Comparison of ENCODE assay signal across 9 mouse cellular contexts in the genomic region with DNA sequence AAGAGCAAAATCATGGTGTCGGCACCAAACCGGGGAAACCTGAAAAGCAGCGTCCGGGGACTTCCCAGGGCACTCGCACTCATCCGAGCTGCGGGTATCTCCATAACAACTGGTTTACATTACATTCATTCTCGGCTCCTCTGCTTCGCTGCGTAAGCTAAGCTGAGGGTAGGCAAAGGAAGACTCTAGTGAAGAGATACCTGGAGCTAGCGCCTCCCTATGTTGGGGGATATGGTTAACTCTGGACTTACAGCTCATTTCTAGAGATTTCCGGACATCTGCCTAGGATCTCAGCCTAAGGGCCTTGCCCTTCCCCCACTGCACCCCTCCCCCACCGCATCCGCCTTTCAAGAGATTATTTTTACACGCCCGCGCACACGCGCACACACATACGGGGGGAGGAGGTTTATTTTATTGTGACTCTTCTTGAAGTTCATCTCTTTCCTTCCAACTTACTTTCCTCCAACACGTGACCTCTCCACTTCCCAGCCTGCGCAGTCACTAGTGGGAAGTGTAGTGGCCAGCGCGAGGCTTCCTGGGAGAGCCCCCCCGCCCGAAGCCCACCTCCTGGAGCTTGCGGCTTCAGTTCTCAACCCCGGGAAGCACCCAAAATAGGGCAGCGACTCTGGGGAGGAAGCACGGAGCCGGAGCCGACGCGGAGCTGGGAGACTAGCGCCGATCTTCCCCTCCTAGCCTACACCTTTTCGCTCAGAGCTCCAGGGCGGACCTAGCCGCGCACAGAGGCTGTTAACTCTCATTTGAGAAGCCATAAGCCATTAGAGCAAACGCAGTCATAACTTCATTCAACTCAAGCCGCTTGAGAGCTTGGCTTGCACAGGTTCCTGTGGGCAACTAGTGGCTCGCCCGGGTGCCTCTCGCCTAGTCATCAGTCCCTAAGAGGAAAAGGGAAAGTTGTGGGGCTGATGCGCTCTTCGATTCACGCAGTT. TPM values are rescaled to one million over a fixed set of nuclear protein-coding genes. Genes with fewer than 3 reads are reported as not detected.
DNase-seq lines count a peak whose midpoint lies in the region; ATAC-seq lines count a peak whose summit lies in the region.
"Had no signal": no experiment of that assay in that cellular context is flagged by ENCODE, and none has a peak within 500 bp of the region (broad histone marks: within the 10 kb centered on the region; RNA-seq: fewer than 3 reads in every experiment).

No protein-coding gene starts in this region.

- no peaks in the 10 kb centered on the region for H3K9me3 ChIP-seq in forebrain, embryonic 10.5 days
- H3K9me3 ChIP-seq in limb, embryonic 12.5 days, result no peaks in the 10 kb centered on the region

- H3K9ac ChIP-seq in limb, embryonic 12.5 days (replicated peaks), result no peak overlapping the region

- H3K36me3 ChIP-seq in forebrain, embryonic 10.5 days (replicated peaks), result no peaks in the 10 kb centered on the region
- no peaks in the 10 kb centered on the region for H3K36me3 ChIP-seq in limb, embryonic 12.5 days

- peak overlapping the region; percentile 59 for H3K4me3 ChIP-seq in forebrain, embryonic 10.5 days
- H3K4me3 ChIP-seq in limb, embryonic 12.5 days (replicated peaks), result peak overlapping the region; percentile 37

- no peak for ATAC-seq in limb, embryonic 12.5 days (ENCODE audit: insufficient number of reproducible peaks, insufficient read depth, low FRiP score, low TSS enrichment, low read depth)

- H3K27me3 ChIP-seq in forebrain, embryonic 10.5 days (ENCODE audit: poor library complexity, severe bottlenecking), result peaks cover 60% of the 10 kb centered on the region
- H3K27me3 ChIP-seq in limb, embryonic 12.5 days, result peaks cover 57% of the 10 kb centered on the region

- peak; percentile 10 to 15 for DNase-seq in kidney, postnatal 4 days
- no peak for DNase-seq in kidney, postnatal 14 days
- DNase-seq in cerebellum, adult 11-12 months, result peak; percentile 30
- DNase-seq in forebrain, embryonic 10.5 days (ENCODE audit: extremely low spot score, low spot score), result peak; percentile 35
- DNase-seq in right cerebral cortex, postnatal 4 days, result peak; percentile 12
- no peak for DNase-seq in thymus, postnatal 10 days (ENCODE audit: low spot score in 2 of 2)
- no peak for DNase-seq in heart, postnatal 10 days

- WGBS in forebrain, embryonic 10.5 days, result under 1% methylated on average over 48 of the region's 48 CpGs
- under 1% methylated on average over 48 of the region's 48 CpGs for WGBS in limb, embryonic 12.5 days

- intact Hi-C loops in heart, postnatal 10 days (cut with DNase I), result no loop called here

- peaks cover 47% of the 10 kb centered on the region for H3K4me1 ChIP-seq in forebrain, embryonic 10.5 days
- peaks cover 27% of the 10 kb centered on the region for H3K4me1 ChIP-seq in limb, embryonic 12.5 days (replicated peaks)

- no peak overlapping the region for H3K27ac ChIP-seq in forebrain, embryonic 10.5 days
- no peak overlapping the region for H3K27ac ChIP-seq in limb, embryonic 12.5 days
- H3K27ac ChIP-seq: macrophage had no signal

- H3K4me2 ChIP-seq in limb, embryonic 12.5 days, result peak overlapping the region; percentile 68

RNA-seq across cellular contexts. Expression of gene Bdnf, which starts 0.7 kb away (rescaled TPM):
- 1.9 TPM in 2 replicates for polyA plus RNA-seq in forebrain, embryonic 10.5 days (2016; fragmentation: Nextera tagmentation; extraction: Ambion mirVana)
- polyA plus RNA-seq in limb, embryonic 12.5 days (2016; fragmentation: Nextera tagmentation; extraction: Ambion mirVana), result 4.5 and 5.2 TPM in 2 replicates
- total RNA-seq in heart, postnatal 10 days (2021), result 1 to 10 TPM in 1 of 2 experiments, under 1 TPM in 1; 0.62 to 1.4 TPM
- polyA plus RNA-seq: macrophage had no signal

Comparison
In these comparisons a context has a peak if more than half of its experiments do, and no peak if none do; other contexts are left out.
1. DNase-seq: peak in kidney, postnatal 4 days (2 of 2), cerebellum, adult 11-12 months (single experiment), forebrain, embryonic 10.5 days (single experiment) and right cerebral cortex, postnatal 4 days (single experiment); none in kidney, postnatal 14 days (single experiment), thymus, postnatal 10 days (0 of 2) and heart, postnatal 10 days (0 of 2).